Mouse (Mus musculus) spleen, postnatal 0 days (tissue): ENCODE measurements around the gene Mrpl32. TPM values are rescaled to one million over a fixed set of nuclear protein-coding genes. Genes with fewer than 3 reads are reported as not detected.

Experiments used
- polyA plus RNA-seq: library from polyadenylated mRNA; unstranded; fragments of >200 nt; fragmentation: Nextera tagmentation; extraction: Ambion mirVana; gene quantifications from 2 replicates; pipeline ENCODE4 v1.2.1, GENCODE M21; 2015

The Mrpl32 gene
- 91.0 and 91.6 TPM in 2 replicates for polyA plus RNA-seq

DNA sequence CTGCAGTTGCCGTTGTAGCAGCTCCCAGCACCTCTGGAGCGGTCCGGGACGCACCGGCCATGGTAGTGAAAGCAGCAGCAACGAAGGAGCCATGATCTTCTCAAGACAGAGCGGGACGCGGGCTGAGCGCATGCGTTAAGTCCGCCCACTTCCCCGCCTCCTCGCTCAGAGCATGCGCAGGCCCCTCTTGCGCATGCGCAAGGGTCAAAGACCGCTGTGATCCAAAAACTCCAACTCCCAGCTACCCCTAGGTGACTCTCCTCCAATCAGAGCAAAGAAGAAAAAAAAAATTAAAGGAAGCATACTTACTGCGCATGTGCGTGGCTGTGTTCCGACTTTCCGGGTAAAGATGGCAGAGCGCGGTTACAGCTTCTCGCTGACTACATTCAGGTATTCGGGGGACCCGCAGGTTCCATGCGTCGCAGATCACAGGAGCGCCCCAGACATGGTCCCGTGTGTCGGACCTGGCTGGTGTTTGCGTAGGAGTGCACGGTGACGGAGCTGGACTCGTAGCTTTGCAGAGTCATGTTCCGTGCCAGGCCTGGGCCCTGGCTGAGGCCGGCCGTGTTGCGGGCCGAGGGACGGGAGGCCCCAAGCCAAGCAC lies at the start of gene Mrpl32, which contains the start of gene Psma2:
Gene Mrpl32, minus strand, starts transcription at position 240 of the 604 bp plus-strand sequence.
Gene Psma2, plus strand, starts transcription at position 315 of the 604 bp plus-strand sequence.

DNA sequence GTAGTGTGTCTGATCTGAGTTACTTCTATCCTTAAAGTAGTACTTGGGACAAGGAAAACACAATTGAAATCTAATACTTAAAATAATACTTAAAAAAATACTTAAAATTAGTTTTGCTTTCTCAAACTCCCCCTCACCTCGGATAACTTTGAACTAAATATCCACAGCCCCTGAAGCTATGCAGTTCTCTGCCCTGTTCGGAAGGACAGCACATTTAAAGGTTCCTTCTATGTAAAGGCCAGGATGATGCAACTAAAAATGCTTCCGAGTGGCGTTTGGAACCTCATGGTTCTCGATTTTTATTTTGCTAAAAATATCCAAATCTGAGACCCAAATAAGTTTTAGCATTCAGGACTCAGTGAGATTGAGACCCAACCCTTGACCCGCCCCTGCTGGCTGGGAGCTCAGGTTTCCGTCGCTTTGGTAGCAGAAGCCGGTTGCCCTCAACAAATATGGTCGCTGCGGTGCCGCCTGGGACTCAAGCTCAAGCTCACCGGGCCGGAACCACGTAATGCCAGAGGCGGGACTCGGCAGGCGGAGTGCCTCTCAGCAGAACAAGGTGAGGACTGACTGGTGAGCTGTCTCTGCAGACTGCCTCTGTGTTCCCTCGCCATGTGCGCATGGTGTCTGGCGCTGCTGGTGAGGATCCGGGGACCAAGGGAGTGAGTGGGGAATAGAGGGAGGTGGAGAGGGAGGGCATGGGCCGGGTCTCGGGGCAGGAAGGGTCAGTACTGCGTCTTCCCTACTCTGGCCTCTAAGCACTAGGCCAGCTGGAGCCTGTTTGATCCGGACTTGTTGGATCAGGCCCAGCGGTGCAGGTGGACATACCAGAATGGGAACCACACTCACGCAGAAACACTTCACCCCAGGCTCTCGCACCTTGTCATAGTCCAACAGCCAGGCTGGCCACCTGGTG lies 17.0 kb upstream of the Mrpl32 start, which contains the start of gene AW209491:
Gene AW209491, plus strand, starts transcription at position 429 of the 916 bp plus-strand sequence.

Other genes with a start within 250 kb of the Mrpl32 start
- 0.24 and 0.25 TPM in 2 replicates for gene Hecw1, start 89.9 kb downstream of the Mrpl32 start, polyA plus RNA-seq
- 159 and 162 TPM in 2 replicates for gene Psma2, start 75 bp upstream of the Mrpl32 start, polyA plus RNA-seq
- 10.3 and 11.4 TPM in 2 replicates for gene AW209491, start 17.0 kb upstream of the Mrpl32 start, polyA plus RNA-seq